Mouse (Mus musculus): ENCODE results near the gene Osbpl6.

Osbpl6 gene

GRCm38 (mm10) chr2:76504122-76504839, 98.0 kb downstream of the Osbpl6 start:
- no peak for DNase-seq

DNA sequence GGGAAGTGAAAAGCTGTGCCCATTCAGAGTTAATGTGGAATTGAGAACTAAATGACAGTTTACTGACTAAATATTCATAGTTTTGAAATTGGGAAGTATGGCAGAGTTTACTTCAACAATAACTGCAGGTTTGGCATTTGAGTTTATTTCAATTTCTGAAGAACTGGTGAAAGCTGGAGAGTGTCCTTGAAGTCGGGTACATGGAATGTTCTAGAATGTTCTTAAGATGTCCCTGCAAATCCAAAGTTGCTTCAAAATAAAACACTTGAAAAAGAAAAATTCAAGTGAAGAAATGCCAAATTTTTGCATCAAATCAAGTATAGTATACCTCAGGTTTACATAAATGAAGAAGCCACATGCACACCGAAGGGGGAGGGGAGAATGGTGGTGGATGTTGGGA, 98.7 kb downstream of the Osbpl6 start:
- no peak for DNase-seq

DNA sequence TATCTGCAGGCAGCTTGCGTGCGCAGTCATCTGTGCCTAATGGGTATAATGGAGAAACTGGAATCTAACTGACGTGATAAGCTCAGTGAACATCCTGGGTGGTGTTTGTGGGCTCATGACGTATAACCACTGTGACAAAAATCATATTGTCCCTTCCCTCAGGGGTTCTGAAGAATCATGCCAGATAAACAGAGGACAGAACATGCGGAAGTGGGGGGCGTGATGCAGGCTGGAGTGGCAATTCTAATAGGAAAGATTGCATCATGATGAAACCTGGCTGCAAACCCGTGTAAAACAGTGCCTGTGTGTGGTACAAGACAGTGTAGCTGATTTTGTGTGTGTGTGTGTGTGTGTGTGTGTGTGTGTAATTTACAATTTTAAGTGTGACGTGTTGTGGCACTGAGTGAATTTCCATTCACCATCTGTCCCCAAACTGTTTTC, 105.0 kb downstream of the Osbpl6 start:
- peak; percentile 77 for DNase-seq

DNA sequence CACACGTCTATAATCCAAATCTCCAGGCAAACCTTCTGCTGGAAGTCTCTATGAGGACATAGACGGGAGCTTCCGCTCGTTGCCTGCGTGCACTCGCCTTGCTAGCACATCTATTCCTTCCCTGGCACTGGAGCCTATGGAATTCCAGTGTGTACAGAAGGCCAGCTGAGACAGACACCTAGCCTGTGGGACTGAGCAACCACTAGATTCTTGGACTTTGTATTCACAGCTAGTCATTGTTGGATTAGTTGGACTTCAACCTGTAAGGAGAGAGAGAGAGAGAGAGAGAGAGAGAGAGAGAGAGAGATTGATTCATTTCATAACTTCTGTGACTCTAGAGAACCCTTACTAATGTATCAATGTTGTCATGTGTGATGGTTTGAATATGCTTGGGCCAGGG, 105.8 kb downstream of the Osbpl6 start:
- DNase-seq, result no peak

- DNase-seq, result no peak
Measured at GRCm38 (mm10) chr2:76512888-76513287, 106.6 kb downstream of the Osbpl6 start.

DNA sequence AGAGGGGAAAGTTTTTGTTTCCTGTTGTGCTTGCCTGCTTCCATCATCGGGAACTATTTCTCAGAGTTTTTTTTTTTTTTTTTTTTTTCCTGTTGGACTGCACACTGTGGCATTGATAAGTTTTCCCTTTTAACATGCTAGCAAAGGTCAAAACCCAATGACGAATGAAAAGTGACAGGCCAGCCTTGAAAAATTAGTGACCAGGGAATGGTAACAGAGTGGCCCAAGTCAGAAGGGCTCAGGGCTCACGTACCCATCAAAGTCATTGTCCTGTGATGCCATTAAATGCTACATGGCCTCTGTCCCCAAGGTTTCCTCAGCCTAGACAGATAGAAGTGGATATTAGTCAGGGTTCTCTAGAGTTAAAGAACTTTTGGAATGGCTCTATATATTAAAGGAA, 107.0 kb downstream of the Osbpl6 start:
- no peak for DNase-seq

GRCm38 (mm10) chr2:76517471-76517870, 111.2 kb downstream of the Osbpl6 start:
- DNase-seq, result no peak

GRCm38 (mm10) chr2:76518407-76519063, 112.2 kb downstream of the Osbpl6 start:
- DNase-seq, result no peak

DNA sequence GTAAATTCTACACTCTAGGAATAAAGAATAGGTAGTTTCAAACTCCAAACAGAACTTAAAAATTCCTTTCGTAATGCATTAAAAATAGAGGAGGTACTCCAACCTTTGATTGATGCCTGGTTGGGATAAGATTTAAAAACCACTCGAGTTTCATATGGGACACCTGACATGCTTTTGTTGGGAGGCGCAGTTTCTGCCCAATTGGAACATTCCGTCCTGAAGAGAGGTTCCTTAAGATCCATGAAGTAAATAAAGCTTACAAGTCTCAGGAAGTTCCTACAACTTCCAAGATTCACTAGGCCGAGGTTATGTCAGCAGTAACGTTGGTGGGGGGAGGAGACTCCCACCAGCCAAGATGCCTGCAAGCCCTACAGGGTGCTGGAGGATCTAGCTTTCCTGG, 115.3 kb downstream of the Osbpl6 start:
- DNase-seq, result no peak

- no peak for DNase-seq
Measured at GRCm38 (mm10) chr2:76524451-76524850, 118.1 kb downstream of the Osbpl6 start.

DNA sequence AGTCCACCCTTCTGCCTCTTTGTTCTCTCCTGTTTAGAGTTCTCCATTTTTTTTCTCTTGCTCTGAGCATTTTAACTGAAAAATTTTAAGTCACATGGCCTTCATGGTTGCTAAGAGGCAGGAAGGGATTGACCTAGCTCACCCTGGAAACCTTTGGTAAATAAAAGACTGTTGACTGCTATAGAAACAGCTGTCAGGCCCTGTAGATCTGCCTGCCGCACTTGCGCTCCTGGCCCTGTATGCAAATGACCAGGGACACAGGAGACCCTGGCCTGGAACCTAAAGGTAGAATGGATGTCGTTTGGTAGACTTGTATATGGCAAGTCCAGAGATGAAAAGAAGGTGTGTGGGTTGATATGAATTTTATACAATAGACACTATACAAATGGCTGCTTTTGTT, 119.3 kb downstream of the Osbpl6 start:
- DNase-seq, result no peak

- DNase-seq, result peak; percentile 26
Measured at GRCm38 (mm10) chr2:76532490-76533126, 126.3 kb downstream of the Osbpl6 start.

- DNase-seq, result peak; percentile 40
Measured at GRCm38 (mm10) chr2:76534932-76535331, 128.6 kb downstream of the Osbpl6 start.

- no peak for DNase-seq
Measured at GRCm38 (mm10) chr2:76541900-76542299, 135.6 kb downstream of the Osbpl6 start.

DNA sequence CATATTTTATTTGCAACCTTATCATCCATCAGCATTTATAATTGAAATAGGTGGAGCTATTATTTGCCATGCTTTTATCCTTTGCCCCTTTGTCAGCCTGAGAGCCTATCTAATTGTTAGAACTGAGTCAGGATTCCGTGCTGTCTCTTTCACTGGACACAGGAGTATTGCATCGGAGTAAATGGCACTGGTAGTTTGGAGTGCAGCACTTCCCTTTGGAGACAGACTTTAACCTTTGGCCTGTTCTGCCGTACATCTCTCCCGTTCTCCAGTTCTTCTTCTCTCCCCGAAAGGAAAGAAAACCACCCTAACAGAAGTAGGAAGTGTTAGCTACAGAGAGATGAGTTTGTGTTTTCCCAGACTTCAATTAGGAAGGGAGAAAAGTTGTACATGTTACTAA, 136.6 kb downstream of the Osbpl6 start:
- DNase-seq, result no peak

DNA sequence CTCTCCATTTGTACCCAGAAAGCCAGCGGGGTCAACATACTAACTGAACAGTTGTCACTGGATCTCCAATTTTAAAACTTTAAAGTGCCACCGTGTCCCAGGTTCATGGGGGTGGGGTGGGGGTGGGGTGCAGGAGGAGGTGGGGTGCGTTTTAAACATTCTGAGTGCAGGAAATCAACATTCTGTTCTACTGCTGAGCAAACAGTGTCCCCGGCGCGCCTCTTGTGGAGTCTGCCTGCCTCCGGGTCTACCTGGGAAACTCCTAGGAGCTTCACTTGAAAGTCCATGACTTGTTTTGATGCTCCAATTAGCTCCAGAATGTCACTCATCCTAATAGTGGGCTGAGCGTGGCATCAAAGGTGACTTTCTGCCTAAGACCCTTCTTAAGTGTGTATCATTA, 139.2 kb downstream of the Osbpl6 start:
- no peak for DNase-seq

DNA sequence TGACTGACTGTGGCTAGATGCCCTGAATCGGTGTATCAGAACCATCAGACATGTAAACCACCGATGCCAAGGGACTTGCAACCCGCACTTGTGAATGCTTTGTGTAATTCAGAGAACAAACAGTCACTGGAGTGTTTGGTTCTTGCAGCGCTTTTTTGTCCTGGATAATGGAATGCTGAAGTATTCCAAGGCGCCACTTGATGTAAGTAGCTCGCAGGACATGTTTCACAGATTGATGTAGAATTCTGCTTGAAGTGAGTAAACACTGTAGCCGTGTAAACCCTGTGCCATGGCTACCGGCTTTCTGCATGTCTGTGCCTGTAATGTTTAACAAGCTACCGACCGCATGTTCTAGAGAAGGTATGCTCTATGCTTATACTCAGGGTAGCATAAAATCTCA, 141.9 kb downstream of the Osbpl6 start:
- no peak for DNase-seq

GRCm38 (mm10) chr2:76548836-76549235, 142.5 kb downstream of the Osbpl6 start:
- no peak for DNase-seq

GRCm38 (mm10) chr2:76549316-76549715, 143.0 kb downstream of the Osbpl6 start:
- no peak for DNase-seq

DNA sequence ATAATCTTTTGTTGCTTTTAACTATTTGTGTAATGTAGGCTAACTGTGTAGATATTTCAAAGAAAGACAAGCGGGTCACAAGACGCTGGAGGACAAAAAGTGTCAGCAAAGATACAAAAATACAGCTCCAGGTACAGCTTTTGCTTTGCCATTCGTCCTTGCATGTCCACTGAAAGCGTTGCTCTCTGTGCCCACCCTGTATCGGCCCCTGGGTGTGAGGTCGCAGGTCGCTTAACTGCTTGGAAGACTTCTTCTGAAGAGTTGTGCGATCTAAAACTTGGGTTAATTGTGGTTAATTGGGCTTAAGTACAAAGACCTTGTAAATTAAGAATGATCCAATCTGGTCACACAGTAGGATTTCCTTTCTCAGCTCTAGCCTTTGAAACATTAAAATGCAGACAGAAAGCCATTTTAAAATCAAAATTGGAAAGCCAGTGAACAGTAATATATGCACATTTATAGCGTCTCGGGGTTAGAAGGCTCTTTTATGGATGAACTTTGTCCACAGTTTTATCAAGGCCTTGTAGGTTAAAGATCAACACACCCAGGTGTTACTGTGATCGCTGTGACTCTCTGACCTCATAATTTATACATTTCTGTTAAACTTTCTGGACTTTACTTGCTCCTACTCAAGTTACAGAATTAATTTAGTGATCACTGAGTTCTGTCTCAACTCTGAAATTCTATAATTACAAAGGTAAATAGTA, 149.7 kb downstream of the Osbpl6 start:
- DNase-seq, result no peak

- no peak for DNase-seq
Measured at GRCm38 (mm10) chr2:76560146-76560545, 153.8 kb downstream of the Osbpl6 start.

DNA sequence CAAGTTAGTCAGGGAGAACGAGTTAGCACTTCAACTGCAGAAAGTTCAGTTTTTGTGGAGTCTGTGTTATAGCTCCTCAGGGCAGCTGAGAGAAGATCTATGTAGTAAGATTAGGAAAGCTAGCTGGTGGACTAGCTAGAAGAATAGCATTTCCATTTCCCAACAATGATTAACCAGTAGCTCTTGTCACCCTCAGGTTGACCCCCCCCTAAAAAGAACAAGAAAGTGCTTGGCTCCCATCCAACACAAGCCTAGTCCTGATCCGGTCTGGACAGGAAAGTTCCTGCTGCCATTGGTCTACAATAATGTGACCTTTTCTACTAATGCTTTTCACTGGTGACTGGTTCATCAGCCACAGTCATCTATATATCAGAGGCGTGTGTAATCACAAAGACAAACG, 157.6 kb downstream of the Osbpl6 start:
- DNase-seq, result no peak

GRCm38 (mm10) chr2:76566933-76567551, 160.7 kb downstream of the Osbpl6 start:
- no peak for DNase-seq

Data from retina, postnatal 1 day (tissue).